Mouse (Mus musculus) MEL (cell line): ENCODE results near the gene Dao.

ENCODE experiments used
- BHLHE40 ChIP-seq: IDR thresholded peaks from 2 replicates; pipeline ENCODE4 v1.6.1; 2012; ENCODE audit warnings: low read depth, mild to moderate bottlenecking, inconsistent platforms, low read length, improper control_type of control experiment, borderline replicate concordance
- CHD1 ChIP-seq: IDR thresholded peaks from 2 replicates; pipeline ENCODE4 v1.6.1; 2012; ENCODE audit warnings: low read depth, mild to moderate bottlenecking, inconsistent platforms, low read length, improper control_type of control experiment
- CTCF ChIP-seq, 3 experiments: IDR thresholded peaks in 2 of 3; conservative IDR thresholded peaks in 1 of 3; 2 replicates each; pipeline ENCODE4 v1.5.1; 2011 to 2012; ENCODE audit warnings: low read length in 3 of 3, low read depth in 2 of 3, mild to moderate bottlenecking in 2 of 3, improper control_type of control experiment in 1 of 3, inconsistent platforms in 1 of 3, mixed read lengths in 1 of 3, moderate library complexity in 1 of 3; ENCODE audit not compliant: control insufficient read depth in 1 of 3, insufficient read depth in 1 of 3, poor library complexity in 1 of 3, severe bottlenecking in 1 of 3
- ELF1 ChIP-seq: IDR thresholded peaks from 2 replicates; pipeline ENCODE4 v1.6.1; 2014; ENCODE audit warnings: low read depth, mild to moderate bottlenecking, inconsistent platforms, low read length, improper control_type of control experiment, moderate library complexity
- EP300 ChIP-seq, 2 experiments: IDR thresholded peaks; 2 replicates each; pipeline ENCODE4 v1.6.1; 2011; ENCODE audit warnings: improper control_type of control experiment in 2 of 2, low read length in 2 of 2, low read depth in 1 of 2, mild to moderate bottlenecking in 1 of 2
- JUND ChIP-seq: IDR thresholded peaks from 2 replicates; pipeline ENCODE4 v1.6.1; 2011; ENCODE audit warnings: low read depth, mild to moderate bottlenecking, improper control_type of control experiment, low read length
- KAT2A ChIP-seq: conservative IDR thresholded peaks from 2 replicates; pipeline ENCODE4 v1.6.1; 2012; ENCODE audit warnings: low read depth, low read length, improper control_type of control experiment, inconsistent platforms
- MAZ ChIP-seq: IDR thresholded peaks from 2 replicates; pipeline ENCODE4 v1.6.1; 2012; ENCODE audit warnings: low read depth, mild to moderate bottlenecking, inconsistent platforms, low read length, improper control_type of control experiment
- MEF2A ChIP-seq: IDR thresholded peaks from 2 replicates; pipeline ENCODE4 v1.6.1; 2014; ENCODE audit warnings: low read depth, mild to moderate bottlenecking, inconsistent platforms, low read length, improper control_type of control experiment; ENCODE audit not compliant: poor library complexity, insufficient replicate concordance, severe bottlenecking; ENCODE audit errors: extremely low read depth
- MXI1 ChIP-seq: IDR thresholded peaks from 2 replicates; pipeline ENCODE4 v1.6.1; 2011; ENCODE audit warnings: mild to moderate bottlenecking, low read depth, low read length, improper control_type of control experiment
- POLR2A ChIP-seq, 2 experiments: IDR thresholded peaks; 2 replicates each; pipeline ENCODE4 v1.6.1; 2011 to 2012; ENCODE audit warnings: low read length in 2 of 2, mild to moderate bottlenecking in 2 of 2, control low read depth in 1 of 2, improper control_type of control experiment in 1 of 2, low read depth in 1 of 2, moderate library complexity in 1 of 2; ENCODE audit not compliant: control insufficient read depth in 1 of 2, insufficient read depth in 1 of 2, poor library complexity in 1 of 2
- SMC3 ChIP-seq: IDR thresholded peaks from 2 replicates; pipeline ENCODE4 v1.6.1; 2011; ENCODE audit warnings: low read depth, low read length, improper control_type of control experiment
- TAL1 ChIP-seq: IDR thresholded peaks from 2 replicates; pipeline ENCODE4 v1.6.1; 2012; ENCODE audit warnings: mild to moderate bottlenecking, inconsistent platforms, low read length, moderate library complexity, mixed read lengths
- ZNF384 ChIP-seq: IDR thresholded peaks from 2 replicates; pipeline ENCODE4 v1.6.1; 2012; ENCODE audit warnings: low read depth, mild to moderate bottlenecking, inconsistent platforms, low read length, improper control_type of control experiment

DNA sequence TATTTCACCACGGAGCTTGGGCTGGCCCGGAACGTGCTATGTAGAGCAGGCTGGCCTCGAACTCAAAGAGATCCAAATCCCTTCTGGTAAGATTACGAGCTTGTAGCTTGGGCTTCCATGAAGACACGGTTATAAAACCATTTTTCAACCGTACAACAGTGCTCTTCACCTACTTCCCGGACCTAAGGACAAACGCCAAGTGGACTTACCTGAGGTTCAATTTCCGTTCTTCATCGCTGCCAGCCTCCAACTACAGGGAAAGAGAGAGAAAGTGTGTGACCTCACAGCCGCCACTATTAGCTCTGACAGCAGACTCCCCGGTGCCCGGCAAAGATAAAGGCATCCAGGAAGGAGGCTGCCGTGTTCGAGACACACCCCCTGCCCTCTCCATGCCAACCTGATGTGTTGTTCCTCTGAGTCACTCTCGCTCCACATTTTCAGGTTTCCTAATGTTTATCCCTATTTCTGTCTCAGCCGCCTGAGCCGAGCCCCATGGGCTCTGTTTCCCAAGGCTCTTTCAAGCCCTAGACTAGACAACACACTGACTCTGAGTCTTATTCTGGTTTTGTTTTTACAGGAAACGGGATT lies 14.0 kb upstream of the Dao start:
- TF ChIP-seq CTCF (IDR thresholded peaks at IDR 0.05 in 2 of 3, conservative IDR thresholded peaks at IDR 0.05 in 1 of 3; ENCODE audit: control insufficient read depth in 1 of 3, insufficient read depth in 1 of 3, low read depth in 2 of 3, low read length in 3 of 3, poor library complexity in 1 of 3, severe bottlenecking in 1 of 3): no peak
- TF ChIP-seq POLR2A (IDR thresholded peaks at IDR 0.05; ENCODE audit: control insufficient read depth in 1 of 2, insufficient read depth in 1 of 2, low read depth in 1 of 2, low read length in 2 of 2, poor library complexity in 1 of 2): no peak
- no peak for TF ChIP-seq EP300 (IDR thresholded peaks at IDR 0.05; ENCODE audit: low read depth in 1 of 2, low read length in 2 of 2)
- TF ChIP-seq JUND: no peak
- TF ChIP-seq CHD1: no peak
- TF ChIP-seq MAZ: no peak
- no peak for TF ChIP-seq ELF1
- no peak for TF ChIP-seq KAT2A
- no peak for TF ChIP-seq BHLHE40
- TF ChIP-seq ZNF384: no peak
- TF ChIP-seq SMC3: no peak
- no peak for TF ChIP-seq TAL1
- no peak for TF ChIP-seq MEF2A
- no peak for TF ChIP-seq MXI1
